Mouse (Mus musculus) brain, adult 2 months (tissue): ENCODE results near the gene Acvrl1.

Source experiments
- DNase-seq: peaks from one replicate; pipeline ENCODE4 v3.0.0; 2011; ENCODE audit warnings: low read depth, low spot score

Acvrl1 gene

GRCm38 (mm10) chr15:101191459-101192259, 63.3 kb downstream of the Acvrl1 start:
- DNase-seq: peak; percentile 73

GRCm38 (mm10) chr15:101192260-101192640, 63.9 kb downstream of the Acvrl1 start:
- peak; percentile 68 for DNase-seq

- DNase-seq: no peak
Observed at GRCm38 (mm10) chr15:101192651-101193050, 64.3 kb downstream of the Acvrl1 start.

GRCm38 (mm10) chr15:101193971-101194370, 65.6 kb downstream of the Acvrl1 start:
- DNase-seq: no peak
